Mouse (Mus musculus): ENCODE results near the gene Dhx33. TPM values are rescaled to one million over a fixed set of nuclear protein-coding genes. Genes with fewer than 3 reads are reported as not detected.

The Dhx33 gene
- polyA plus RNA-seq, 1 experiment, result 9.2 TPM

GRCm38 (mm10) chr11:70980751-70981510, 23.3 kb downstream of the Dhx33 start:
- Histone ChIP-seq H3K36me3 (ENCODE audit: control insufficient read depth, insufficient read depth) (peaks cover 60% of the 10 kb centered on the region), H3K79me2 (ENCODE audit: control insufficient read depth, insufficient read depth) (peaks cover 31% of the 10 kb centered on the region), H3ac (ENCODE audit: control insufficient read depth, insufficient read length) (no peak overlapping the region), H3K4me3 (peak overlapping the region; percentile 91), H3K27me3 (ENCODE audit: control insufficient read depth, insufficient read depth, insufficient read length) (no peaks in the 10 kb centered on the region), H3K4me2 (ENCODE audit: low read depth) (peak overlapping the region; percentile 78)
- TF ChIP-seq MYOG (IDR thresholded peaks at IDR 0.05; ENCODE audit: control insufficient read depth in 1 of 3, insufficient read depth in 1 of 3, insufficient read length in 2 of 3, low read depth in 2 of 3), result no peak
- no peak for TF ChIP-seq USF1 (IDR thresholded peaks at IDR 0.05; ENCODE audit: low read depth)
- TF ChIP-seq E2F4 (IDR thresholded peaks at IDR 0.05; ENCODE audit: insufficient read depth), result no peak
- no peak for TF ChIP-seq TCF3 (IDR thresholded peaks at IDR 0.05; ENCODE audit: insufficient read length, low read depth)
- TF ChIP-seq POLR2A (IDR thresholded peaks at IDR 0.05; ENCODE audit: insufficient read length, low read depth), result no peak
- TF ChIP-seq CEBPB (IDR thresholded peaks at IDR 0.05; ENCODE audit: insufficient read depth, poor library complexity, severe bottlenecking), result no peak
- no peak for TF ChIP-seq POLR2AphosphoS2 (IDR thresholded peaks at IDR 0.05; ENCODE audit: insufficient read length, low read depth)
- no peak for TF ChIP-seq TCF12 (IDR thresholded peaks at IDR 0.05; ENCODE audit: insufficient read depth, poor library complexity, severe bottlenecking)
- no peak for TF ChIP-seq REST (IDR thresholded peaks at IDR 0.05; ENCODE audit: insufficient read depth, insufficient read length)
- no peak for TF ChIP-seq SRF (IDR thresholded peaks at IDR 0.05; ENCODE audit: control insufficient read depth, insufficient read length, low read depth)
- no peak for TF ChIP-seq MYOD1 (IDR thresholded peaks at IDR 0.05; ENCODE audit: control insufficient read depth in 1 of 3, insufficient read length in 2 of 3, low read depth in 2 of 3)
- TF ChIP-seq MAX (IDR thresholded peaks at IDR 0.05; ENCODE audit: low read depth), result no peak

- Histone ChIP-seq H3K36me3 (ENCODE audit: control insufficient read depth, insufficient read depth) (peaks cover 60% of the 10 kb centered on the region), H3K4me2 (ENCODE audit: low read depth) (no peak overlapping the region), H3K79me2 (ENCODE audit: control insufficient read depth, insufficient read depth) (peaks cover 31% of the 10 kb centered on the region), H3K4me3 (no peak overlapping the region), H3K27me3 (ENCODE audit: control insufficient read depth, insufficient read depth, insufficient read length) (no peaks in the 10 kb centered on the region), H3ac (ENCODE audit: control insufficient read depth, insufficient read length) (no peak overlapping the region)
- TF ChIP-seq MYOG (IDR thresholded peaks at IDR 0.05; ENCODE audit: control insufficient read depth in 1 of 3, insufficient read depth in 1 of 3, insufficient read length in 2 of 3, low read depth in 2 of 3) (no peak), MAX (IDR thresholded peaks at IDR 0.05; ENCODE audit: low read depth) (no peak), USF1 (IDR thresholded peaks at IDR 0.05; ENCODE audit: low read depth) (no peak), E2F4 (IDR thresholded peaks at IDR 0.05; ENCODE audit: insufficient read depth) (no peak), SRF (IDR thresholded peaks at IDR 0.05; ENCODE audit: control insufficient read depth, insufficient read length, low read depth) (no peak), REST (IDR thresholded peaks at IDR 0.05; ENCODE audit: insufficient read depth, insufficient read length) (no peak), TCF12 (IDR thresholded peaks at IDR 0.05; ENCODE audit: insufficient read depth, poor library complexity, severe bottlenecking) (no peak)
Observed at GRCm38 (mm10) chr11:70980232-70980631, 24.0 kb downstream of the Dhx33 start.

- TF ChIP-seq TCF3 (IDR thresholded peaks at IDR 0.05; ENCODE audit: insufficient read length, low read depth), result no peak
- TF ChIP-seq USF1 (IDR thresholded peaks at IDR 0.05; ENCODE audit: low read depth), result no peak
- TF ChIP-seq MYOG (IDR thresholded peaks at IDR 0.05; ENCODE audit: control insufficient read depth in 1 of 3, insufficient read depth in 1 of 3, insufficient read length in 2 of 3, low read depth in 2 of 3), result no peak
- no peak for TF ChIP-seq POLR2A (IDR thresholded peaks at IDR 0.05; ENCODE audit: insufficient read length, low read depth)
- no peak for TF ChIP-seq REST (IDR thresholded peaks at IDR 0.05; ENCODE audit: insufficient read depth, insufficient read length)
- TF ChIP-seq E2F4 (IDR thresholded peaks at IDR 0.05; ENCODE audit: insufficient read depth), result no peak
- TF ChIP-seq TCF12 (IDR thresholded peaks at IDR 0.05; ENCODE audit: insufficient read depth, poor library complexity, severe bottlenecking), result no peak
- TF ChIP-seq MYOD1 (IDR thresholded peaks at IDR 0.05; ENCODE audit: control insufficient read depth in 1 of 3, insufficient read length in 2 of 3, low read depth in 2 of 3), result no peak
- Histone ChIP-seq H3K4me2 (ENCODE audit: low read depth) (no peak overlapping the region), H3K27me3 (ENCODE audit: control insufficient read depth, insufficient read depth, insufficient read length) (no peaks in the 10 kb centered on the region), H3K36me3 (ENCODE audit: control insufficient read depth, insufficient read depth) (peaks cover 53% of the 10 kb centered on the region), H3ac (ENCODE audit: control insufficient read depth, insufficient read length) (no peak overlapping the region), H3K79me2 (ENCODE audit: control insufficient read depth, insufficient read depth) (peaks cover 27% of the 10 kb centered on the region), H3K4me3 (no peak overlapping the region)
Observed at GRCm38 (mm10) chr11:70977293-70977692, 26.9 kb downstream of the Dhx33 start.

DNA sequence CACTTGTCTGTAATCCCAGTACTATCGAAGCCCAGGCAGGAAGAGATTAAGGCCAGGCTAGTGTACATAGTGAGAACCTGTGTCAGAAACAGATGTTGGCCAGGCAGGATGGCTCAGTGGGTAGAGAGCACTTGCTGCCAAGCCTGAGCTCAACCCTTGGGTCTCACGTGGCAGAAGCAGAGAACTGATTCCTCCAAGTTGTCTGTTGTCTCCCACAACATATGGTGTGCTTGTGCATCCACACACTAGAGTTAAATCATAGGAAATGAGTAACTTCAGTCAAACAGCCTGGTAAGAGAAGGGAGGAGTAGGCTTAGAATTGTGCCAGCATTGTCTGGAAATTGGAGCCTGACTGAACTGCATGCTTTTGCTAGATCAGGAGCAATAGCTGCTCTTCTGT, 29.0 kb downstream of the Dhx33 start:
- TF ChIP-seq POLR2AphosphoS2 (IDR thresholded peaks at IDR 0.05; ENCODE audit: insufficient read length, low read depth) (no peak), MYOG (IDR thresholded peaks at IDR 0.05; ENCODE audit: control insufficient read depth in 1 of 3, insufficient read depth in 1 of 3, insufficient read length in 2 of 3, low read depth in 2 of 3) (no peak), SRF (IDR thresholded peaks at IDR 0.05; ENCODE audit: control insufficient read depth, insufficient read length, low read depth) (no peak), E2F4 (IDR thresholded peaks at IDR 0.05; ENCODE audit: insufficient read depth) (no peak), MAX (IDR thresholded peaks at IDR 0.05; ENCODE audit: low read depth) (no peak), POLR2A (IDR thresholded peaks at IDR 0.05; ENCODE audit: insufficient read length, low read depth) (no peak), TCF3 (IDR thresholded peaks at IDR 0.05; ENCODE audit: insufficient read length, low read depth) (no peak), TCF12 (IDR thresholded peaks at IDR 0.05; ENCODE audit: insufficient read depth, poor library complexity, severe bottlenecking) (no peak), MYOD1 (IDR thresholded peaks at IDR 0.05; ENCODE audit: control insufficient read depth in 1 of 3, insufficient read length in 2 of 3, low read depth in 2 of 3) (no peak), USF1 (IDR thresholded peaks at IDR 0.05; ENCODE audit: low read depth) (no peak), CEBPB (IDR thresholded peaks at IDR 0.05; ENCODE audit: insufficient read depth, poor library complexity, severe bottlenecking) (no peak), REST (IDR thresholded peaks at IDR 0.05; ENCODE audit: insufficient read depth, insufficient read length) (no peak)
- no peak overlapping the region for H3K4me2 ChIP-seq (ENCODE audit: low read depth)
- H3K27me3 ChIP-seq (ENCODE audit: control insufficient read depth, insufficient read depth, insufficient read length), result no peaks in the 10 kb centered on the region
- peaks cover 48% of the 10 kb centered on the region for H3K36me3 ChIP-seq (ENCODE audit: control insufficient read depth, insufficient read depth)
- no peak overlapping the region for H3ac ChIP-seq (ENCODE audit: control insufficient read depth, insufficient read length)
- H3K79me2 ChIP-seq (ENCODE audit: control insufficient read depth, insufficient read depth), result peaks cover 6% of the 10 kb centered on the region
- H3K4me3 ChIP-seq, result no peak overlapping the region
